Comparison of ENCODE assay signal across 9 mouse cellular contexts in the genomic region with DNA sequence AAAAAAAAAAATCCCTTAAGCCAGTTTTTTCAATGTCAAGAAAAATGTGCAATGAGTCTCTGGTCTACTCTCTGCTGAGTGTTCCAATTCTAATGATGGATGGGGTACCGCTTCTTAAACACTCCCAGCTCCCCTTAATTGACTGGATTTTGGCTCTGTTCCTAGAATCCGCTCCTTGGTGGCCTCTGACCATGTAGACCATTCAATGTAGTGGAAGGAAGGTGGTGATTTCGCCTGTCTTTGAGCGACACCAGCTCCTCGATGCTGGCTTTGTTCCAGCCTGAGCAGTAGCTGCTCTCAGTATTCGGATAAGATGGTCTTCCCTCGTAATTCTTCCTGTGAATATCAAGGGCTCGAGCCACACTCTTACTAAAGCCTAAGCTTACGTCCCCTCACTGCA.
A peak's percentile ranks its signal among the peaks of the same experiment; 100 is the strongest.
DNase-seq lines count a peak whose midpoint lies in the region; ATAC-seq and TF ChIP-seq lines count a peak whose summit lies in the region.
"Had no signal": no experiment of that assay in that cellular context is flagged by ENCODE, and none has a peak within 500 bp of the region (broad histone marks: within the 10 kb centered on the region; RNA-seq: fewer than 3 reads in every experiment).

No protein-coding gene starts in this region.

- DNase-seq in embryonic facial prominence, embryonic 14.5 days (ENCODE audit: low spot score) = peak; percentile 40
- no peak for DNase-seq in embryonic facial prominence, embryonic 10.5 days (ENCODE audit: low spot score)
- no peak for DNase-seq in kidney, postnatal 36 days
- peak; percentile 30 for DNase-seq in lung, postnatal 0 days (ENCODE audit: low spot score)
- no peak for DNase-seq in lung, postnatal 25 days (ENCODE audit: low spot score)
- DNase-seq in forebrain, postnatal 0 days = peak; percentile 42
- no peak for DNase-seq in adrenal gland, postnatal 25 days
- DNase-seq: gastrocnemius, postnatal 14 days had no signal

- H3K9me3 ChIP-seq in embryonic facial prominence, embryonic 14.5 days (ENCODE audit: control insufficient read depth, low read length) = no peaks in the 10 kb centered on the region
- no peaks in the 10 kb centered on the region for H3K9me3 ChIP-seq in embryonic facial prominence, embryonic 10.5 days
- no peaks in the 10 kb centered on the region for H3K9me3 ChIP-seq in kidney, embryonic 14.5 days (ENCODE audit: control insufficient read depth, low read length)
- H3K9me3 ChIP-seq in lung, postnatal 0 days (ENCODE audit: low read length) = no peaks in the 10 kb centered on the region
- H3K9me3 ChIP-seq in forebrain, postnatal 0 days (ENCODE audit: low read length) = 0 out of 2 replicates have a peak, but pooled peaks cover 3% of the 10 kb centered on the region

- no peak for ATAC-seq in embryonic facial prominence, embryonic 14.5 days (ENCODE audit: low read depth)
- peak; percentile 77 for ATAC-seq in kidney, embryonic 14.5 days (ENCODE audit: low FRiP score, low TSS enrichment)
- no peak for ATAC-seq in lung, postnatal 0 days
- ATAC-seq in forebrain, postnatal 0 days = no peak

- TF ChIP-seq CTCF in lung, postnatal 0 days (IDR thresholded peaks at IDR 0.05) = no peak
- no peak for TF ChIP-seq CTCF in forebrain, postnatal 0 days (IDR thresholded peaks at IDR 0.05; ENCODE audit: low read depth)

- no peak overlapping the region for H3K9ac ChIP-seq in embryonic facial prominence, embryonic 14.5 days (ENCODE audit: low read depth, low read length)
- no peak overlapping the region for H3K9ac ChIP-seq in kidney, embryonic 14.5 days (ENCODE audit: low read depth, low read length)
- no peak overlapping the region for H3K9ac ChIP-seq in lung, postnatal 0 days (replicated peaks; ENCODE audit: low read depth)
- H3K9ac ChIP-seq in forebrain, postnatal 0 days = no peak overlapping the region

- 63% methylated on average over 9 of the region's 9 CpGs for WGBS in embryonic facial prominence, embryonic 14.5 days
- WGBS in embryonic facial prominence, embryonic 10.5 days = 88% methylated on average over 9 of the region's 9 CpGs
- WGBS in kidney, embryonic 14.5 days = 58% methylated on average over 9 of the region's 9 CpGs
- WGBS in lung, postnatal 0 days = 31% methylated on average over 9 of the region's 9 CpGs
- WGBS in forebrain, postnatal 0 days = 18% methylated on average over 9 of the region's 9 CpGs

- no peak overlapping the region for H3K4me2 ChIP-seq in embryonic facial prominence, embryonic 14.5 days (ENCODE audit: low read depth, low read length)
- no peak overlapping the region for H3K4me2 ChIP-seq in kidney, embryonic 14.5 days (replicated peaks; ENCODE audit: low read depth, low read length)
- H3K4me2 ChIP-seq in lung, postnatal 0 days (replicated peaks; ENCODE audit: low read depth, low read length) = no peak overlapping the region
- no peak overlapping the region for H3K4me2 ChIP-seq in forebrain, postnatal 0 days (ENCODE audit: low read depth)

- H3K4me1 ChIP-seq in embryonic facial prominence, embryonic 14.5 days (ENCODE audit: control insufficient read depth, insufficient read depth, low read length) = no peaks in the 10 kb centered on the region
- 0 out of 2 replicates have a peak, but pooled peaks cover 3% of the 10 kb centered on the region for H3K4me1 ChIP-seq in embryonic facial prominence, embryonic 10.5 days
- H3K4me1 ChIP-seq in kidney, embryonic 14.5 days (ENCODE audit: control insufficient read depth, insufficient read depth, low read length) = no peaks in the 10 kb centered on the region
- no peaks in the 10 kb centered on the region for H3K4me1 ChIP-seq in lung, postnatal 0 days (ENCODE audit: insufficient read depth, low read depth, low read length)
- no peaks in the 10 kb centered on the region for H3K4me1 ChIP-seq in forebrain, postnatal 0 days (ENCODE audit: insufficient read depth)

- H3K27ac ChIP-seq in embryonic facial prominence, embryonic 14.5 days (replicated peaks; ENCODE audit: low read depth, low read length) = no peak overlapping the region
- no peak overlapping the region for H3K27ac ChIP-seq in embryonic facial prominence, embryonic 10.5 days (replicated peaks)
- no peak overlapping the region for H3K27ac ChIP-seq in kidney, embryonic 14.5 days (ENCODE audit: low read depth, low read length)
- H3K27ac ChIP-seq in lung, postnatal 0 days (ENCODE audit: low read length) = no peak overlapping the region
- no peak overlapping the region for H3K27ac ChIP-seq in forebrain, postnatal 0 days (ENCODE audit: low read depth, low read length)

- H3K36me3 ChIP-seq in embryonic facial prominence, embryonic 14.5 days (ENCODE audit: control insufficient read depth, insufficient read depth, low read length) = no peaks in the 10 kb centered on the region
- H3K36me3 ChIP-seq in embryonic facial prominence, embryonic 10.5 days (replicated peaks) = no peaks in the 10 kb centered on the region
- H3K36me3 ChIP-seq in kidney, embryonic 14.5 days (ENCODE audit: control insufficient read depth, insufficient read depth, low read length) = no peaks in the 10 kb centered on the region
- H3K36me3 ChIP-seq in lung, postnatal 0 days (ENCODE audit: insufficient read depth, low read length) = no peaks in the 10 kb centered on the region
- H3K36me3 ChIP-seq in forebrain, postnatal 0 days (ENCODE audit: insufficient read depth) = no peaks in the 10 kb centered on the region

- TF ChIP-seq EP300 in lung, postnatal 0 days (IDR thresholded peaks at IDR 0.05) = no peak

- peaks cover 2% of the 10 kb centered on the region; the same call in 1 of the 2 replicates for H3K27me3 ChIP-seq in embryonic facial prominence, embryonic 14.5 days (replicated peaks; ENCODE audit: control insufficient read depth, insufficient read depth, low read length)
- no peaks in the 10 kb centered on the region; the same call in 1 of the 2 replicates for H3K27me3 ChIP-seq in embryonic facial prominence, embryonic 10.5 days (replicated peaks; ENCODE audit: low read depth, poor library complexity, severe bottlenecking)
- peaks cover 6% of the 10 kb centered on the region; the same call in 1 of the 2 replicates for H3K27me3 ChIP-seq in kidney, embryonic 14.5 days (ENCODE audit: control insufficient read depth, insufficient read depth, low read length)
- H3K27me3 ChIP-seq in lung, postnatal 0 days (replicated peaks; ENCODE audit: insufficient read depth, low read length) = 0 out of 2 replicates have a peak, but pooled peaks cover 5% of the 10 kb centered on the region
- H3K27me3 ChIP-seq in forebrain, postnatal 0 days (ENCODE audit: insufficient read depth, low read length) = peaks cover 7% of the 10 kb centered on the region; the same call in 1 of the 2 replicates

- H3K4me3 ChIP-seq in embryonic facial prominence, embryonic 14.5 days (ENCODE audit: low read depth, low read length) = no peak overlapping the region
- no peak overlapping the region for H3K4me3 ChIP-seq in embryonic facial prominence, embryonic 10.5 days
- no peak overlapping the region for H3K4me3 ChIP-seq in kidney, embryonic 14.5 days (ENCODE audit: low read length)
- H3K4me3 ChIP-seq in lung, postnatal 0 days (ENCODE audit: low read depth, low read length) = no peak overlapping the region
- H3K4me3 ChIP-seq in forebrain, postnatal 0 days (ENCODE audit: low read depth, low read length) = no peak overlapping the region

Comparison
In these comparisons a context has a peak if more than half of its experiments do, and no peak if none do; other contexts are left out.
1. DNase-seq: peak in embryonic facial prominence, embryonic 14.5 days (single experiment), lung, postnatal 0 days (single experiment) and forebrain, postnatal 0 days (single experiment); none in embryonic facial prominence, embryonic 10.5 days (single experiment), kidney, postnatal 36 days (0 of 2), lung, postnatal 25 days (single experiment) and adrenal gland, postnatal 25 days (single experiment).